Mouse (Mus musculus): ENCODE data around the gene Esm1. TPM values are rescaled to one million over a fixed set of nuclear protein-coding genes. Genes with fewer than 3 reads are reported as not detected.

Gene Esm1
- total RNA-seq (2021) = 4.4 and 7.3 TPM in 2 replicates
- long read RNA-seq, experiment 1, partial matches to known transcripts = 0 of 6 reads
- long read RNA-seq, experiment 1, other reads (novel, unspliced or antisense) = 2 of 6 reads
- long read RNA-seq, experiment 2, partial matches to known transcripts = 0 of 3 reads
- long read RNA-seq, experiment 2, other reads (novel, unspliced or antisense) = 0 of 3 reads

- no peak for DNase-seq
Observed at GRCm38 (mm10) chr13:113209624-113210023, at the start of gene Esm1. Gene Esm1, plus strand, starts transcription at chr13:113209659.

GRCm38 (mm10) chr13:113164252-113165005 is 45.0 kb upstream of the Esm1 start:
- DNase-seq = no peak

GRCm38 (mm10) chr13:113168018-113168534 is 41.4 kb upstream of the Esm1 start:
- peak; percentile 31 for DNase-seq

- DNase-seq = no peak
Observed at GRCm38 (mm10) chr13:113170256-113170655, 39.2 kb upstream of the Esm1 start.

- DNase-seq = no peak
Observed at GRCm38 (mm10) chr13:113174162-113174561, 35.3 kb upstream of the Esm1 start.

GRCm38 (mm10) chr13:113183310-113183709 is 26.1 kb upstream of the Esm1 start:
- DNase-seq = no peak

- no peak for DNase-seq
Observed at GRCm38 (mm10) chr13:113183720-113184119, 25.7 kb upstream of the Esm1 start.

- no peak for DNase-seq
Observed at GRCm38 (mm10) chr13:113196808-113197674, 12.4 kb upstream of the Esm1 start.

- DNase-seq = no peak
Observed at GRCm38 (mm10) chr13:113197872-113198502, 11.5 kb upstream of the Esm1 start.

- DNase-seq = no peak
Observed at GRCm38 (mm10) chr13:113199331-113199730, 10.1 kb upstream of the Esm1 start.

- no peak for DNase-seq
Observed at GRCm38 (mm10) chr13:113200726-113201125, 8.7 kb upstream of the Esm1 start.

- no peak for DNase-seq
Observed at GRCm38 (mm10) chr13:113201631-113202030, 7.8 kb upstream of the Esm1 start.

- DNase-seq = no peak
Observed at GRCm38 (mm10) chr13:113202184-113202583, 7.3 kb upstream of the Esm1 start.

- DNase-seq = no peak
Observed at GRCm38 (mm10) chr13:113203146-113203545, 6.3 kb upstream of the Esm1 start.

- DNase-seq = no peak
Observed at GRCm38 (mm10) chr13:113205346-113205745, 4.1 kb upstream of the Esm1 start.

GRCm38 (mm10) chr13:113211345-113211744 is 1.9 kb downstream of the Esm1 start:
- DNase-seq = no peak

- DNase-seq = no peak
Observed at GRCm38 (mm10) chr13:113212401-113212800, 2.9 kb downstream of the Esm1 start.

- DNase-seq = no peak
Observed at GRCm38 (mm10) chr13:113213865-113214264, 4.4 kb downstream of the Esm1 start.

GRCm38 (mm10) chr13:113221851-113222250 is 12.4 kb downstream of the Esm1 start:
- DNase-seq = no peak

- DNase-seq = peak; percentile 83
Observed at GRCm38 (mm10) chr13:113224105-113224504, 14.6 kb downstream of the Esm1 start.

GRCm38 (mm10) chr13:113225811-113226210 is 16.4 kb downstream of the Esm1 start, which contains the start of gene Gzmk:
Gene Gzmk, minus strand, starts transcription at chr13:113225908.
- no peak for DNase-seq

GRCm38 (mm10) chr13:113227076-113227475 is 17.6 kb downstream of the Esm1 start:
- no peak for DNase-seq
